Mouse (Mus musculus) lung, postnatal 0 days (tissue): ENCODE measurements around the gene Ddost.

Experiments used
- CTCF ChIP-seq: IDR thresholded peaks from 2 replicates; pipeline ENCODE4 v1.5.1; 2016; ENCODE audit warnings: antibody characterized with exemption, mild to moderate bottlenecking
- EP300 ChIP-seq: IDR thresholded peaks from 2 replicates; pipeline ENCODE4 v1.6.1; 2016; ENCODE audit warnings: antibody characterized with exemption, mild to moderate bottlenecking, control low read depth

- TF ChIP-seq EP300 (no peak), CTCF (peak; percentile 95)
Observed at GRCm38 (mm10) chr4:138326077-138326695, 21.7 kb downstream of the Ddost start, which contains the start of gene Pink1.
